Mouse (Mus musculus): Measurements from ENCODE around the gene Vmn2r51. TPM values are rescaled to one million over a fixed set of nuclear protein-coding genes. Genes with fewer than 3 reads are reported as not detected.
"Not testable (repeated sequence)": the region's sequence is repeated elsewhere in the genome, so short reads cannot be mapped to it uniquely, and the experiment has no call there.

Vmn2r51 gene
- not detected in 2 replicates for polyA plus RNA-seq (2015; fragmentation: Nextera tagmentation; extraction: Ambion mirVana)

GRCm38 (mm10) chr7:10105641-10106040, at the start of gene Vmn2r51:
TSS of gene Vmn2r51 (minus strand) at chr7:10105741.
- H3K36me3 ChIP-seq (ENCODE audit: control insufficient read depth, insufficient read depth, low read length); H3K4me3 ChIP-seq (replicated peaks; ENCODE audit: low read length); H3K27me3 ChIP-seq (ENCODE audit: control insufficient read depth, insufficient read depth, low read length); ATAC-seq (ENCODE audit: insufficient read depth, low FRiP score); H3K4me2 ChIP-seq (ENCODE audit: low read depth, low read length); H3K9me3 ChIP-seq (replicated peaks; ENCODE audit: control insufficient read depth, low read length); H3K9ac ChIP-seq (ENCODE audit: low read length); H3K27ac ChIP-seq (ENCODE audit: low read length); H3K4me1 ChIP-seq (ENCODE audit: control insufficient read depth, insufficient read depth, low read length): not testable (repeated sequence)
- WGBS, result 62% methylated on average over 1 of the region's 1 CpGs

GRCm38 (mm10) chr7:10053196-10053595, 52.3 kb downstream of the Vmn2r51 start, which contains the start of gene Vmn2r50:
TSS of gene Vmn2r50 (minus strand) at chr7:10053296.
- ATAC-seq (ENCODE audit: insufficient read depth, low FRiP score); H3K9ac ChIP-seq (ENCODE audit: low read length); H3K27me3 ChIP-seq (ENCODE audit: control insufficient read depth, insufficient read depth, low read length); H3K27ac ChIP-seq (ENCODE audit: low read length); H3K4me2 ChIP-seq (ENCODE audit: low read depth, low read length); H3K4me1 ChIP-seq (ENCODE audit: control insufficient read depth, insufficient read depth, low read length); H3K36me3 ChIP-seq (ENCODE audit: control insufficient read depth, insufficient read depth, low read length); H3K4me3 ChIP-seq (replicated peaks; ENCODE audit: low read length); H3K9me3 ChIP-seq (replicated peaks; ENCODE audit: control insufficient read depth, low read length): not testable (repeated sequence)

Other genes with a start within 250 kb of the Vmn2r51 start
- not detected in 2 replicates for gene Vmn2r48, start 152.2 kb downstream of the Vmn2r51 start, polyA plus RNA-seq (2015; fragmentation: Nextera tagmentation; extraction: Ambion mirVana)
- gene Vmn2r49, start 113.5 kb downstream of the Vmn2r51 start, polyA plus RNA-seq (2015; fragmentation: Nextera tagmentation; extraction: Ambion mirVana), result not detected in 2 replicates
- gene Vmn2r50, start 52.4 kb downstream of the Vmn2r51 start, polyA plus RNA-seq (2015; fragmentation: Nextera tagmentation; extraction: Ambion mirVana), result not detected in 2 replicates
- not detected in 2 replicates for gene Vmn2r52, start 70.8 kb upstream of the Vmn2r51 start, polyA plus RNA-seq (2015; fragmentation: Nextera tagmentation; extraction: Ambion mirVana)
- not detected in 2 replicates for gene Vmn1r66, start 172.3 kb upstream of the Vmn2r51 start, polyA plus RNA-seq (2015; fragmentation: Nextera tagmentation; extraction: Ambion mirVana)